ENCODE assay signal across 31 mouse cellular contexts in the genomic region with DNA sequence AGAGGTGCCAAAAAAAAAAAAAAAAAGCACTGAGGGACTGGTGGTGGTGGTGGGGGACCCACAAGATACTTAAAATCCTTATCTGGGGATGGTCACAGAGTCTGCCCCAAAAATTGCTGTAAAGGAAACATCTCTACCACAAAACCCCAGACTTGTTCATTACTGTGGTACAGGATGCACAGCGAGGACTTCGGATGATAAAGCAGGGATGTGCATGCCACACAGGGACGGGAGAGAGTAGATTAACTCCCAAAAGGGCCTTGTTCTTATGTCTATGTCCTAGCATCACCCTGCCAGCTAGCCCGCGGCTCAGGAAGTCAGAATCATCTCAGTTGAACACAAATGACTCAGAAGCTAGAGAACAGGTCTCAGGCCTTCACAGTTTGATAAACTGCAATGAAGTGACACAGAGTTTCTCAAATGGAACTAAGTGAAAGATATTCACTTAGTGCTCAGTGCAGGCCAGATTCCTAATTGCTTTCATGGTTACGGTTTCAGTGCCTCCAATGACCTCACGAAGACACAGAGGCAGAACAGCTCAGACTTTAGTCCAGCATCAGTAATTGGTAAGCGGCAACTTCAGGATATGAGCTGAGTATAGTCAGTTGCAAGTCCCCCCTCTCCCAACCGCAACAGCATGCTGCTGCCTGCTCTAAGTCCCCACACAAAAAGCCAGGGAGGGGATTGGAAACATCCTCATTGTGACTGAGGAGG. TPM values are rescaled to one million over a fixed set of nuclear protein-coding genes. Genes with fewer than 3 reads are reported as not detected.
DNase-seq lines count a peak whose midpoint lies in the region; ATAC-seq and TF ChIP-seq lines count a peak whose summit lies in the region.
"Had no signal": no experiment of that assay in that cellular context is flagged by ENCODE, and none has a peak within 500 bp of the region (broad histone marks: within the 10 kb centered on the region; RNA-seq: fewer than 3 reads in every experiment).

No protein-coding gene starts in this region.

- no peak overlapping the region for H3K4me3 ChIP-seq in heart, embryonic 13.5 days
- H3K4me3 ChIP-seq in megakaryocyte, embryonic 14.5 days (replicated peaks) = peak overlapping the region; percentile 73
- no peak overlapping the region for H3K4me3 ChIP-seq in bone marrow macrophage, adult 2 months (ENCODE audit: insufficient read depth, low read length)
- H3K4me3 ChIP-seq: erythroblast, embryonic 14.5 days; forebrain, embryonic 12.5 days; hindbrain, embryonic 13.5 days; limb, embryonic 10.5 days; limb, embryonic 15.5 days; liver, embryonic 13.5 days; midbrain, embryonic 12.5 days; neural tube, embryonic 13.5 days had no signal

- no peak for TF ChIP-seq POLR2A in bone marrow macrophage, adult 2 months (IDR thresholded peaks at IDR 0.05; ENCODE audit: borderline replicate concordance, low read depth, low read length)

- 71% methylated on average over 9 of the region's 9 CpGs for WGBS in heart, embryonic 13.5 days

- no peak for ATAC-seq in heart, embryonic 13.5 days (ENCODE audit: extremely low read depth, insufficient number of reproducible peaks, low FRiP score, low TSS enrichment)
- no peak for ATAC-seq in megakaryocyte, adult 5-6 weeks (ENCODE audit: poor library complexity, severe bottlenecking)
- ATAC-seq in monocyte, adult 5-6 weeks (replicated peaks; ENCODE audit: insufficient number of reproducible peaks, low FRiP score, low TSS enrichment, poor library complexity, severe bottlenecking) = no peak
- ATAC-seq: intestine, postnatal 0 days; lung, postnatal 0 days had no signal

- peaks cover 83% of the 10 kb centered on the region for H3K4me1 ChIP-seq in heart, embryonic 13.5 days
- H3K4me1 ChIP-seq in megakaryocyte, embryonic 14.5 days = peaks cover 86% of the 10 kb centered on the region
- H3K4me1 ChIP-seq in bone marrow macrophage, adult 2 months (ENCODE audit: control insufficient read depth, insufficient read depth, low read length) = peaks cover 40% of the 10 kb centered on the region
- H3K4me1 ChIP-seq: forebrain, embryonic 12.5 days; hindbrain, embryonic 13.5 days; limb, embryonic 15.5 days; liver, embryonic 13.5 days; midbrain, embryonic 12.5 days; neural tube, embryonic 13.5 days had no signal

- H3K9me3 ChIP-seq in heart, embryonic 13.5 days = no peaks in the 10 kb centered on the region
- H3K9me3 ChIP-seq in megakaryocyte, embryonic 14.5 days = no peaks in the 10 kb centered on the region
- H3K9me3 ChIP-seq: forebrain, embryonic 12.5 days; G1E; hindbrain, embryonic 13.5 days; limb, embryonic 10.5 days; limb, embryonic 15.5 days; liver, embryonic 13.5 days; midbrain, embryonic 12.5 days; neural tube, embryonic 13.5 days had no signal

- no peak overlapping the region for H3K4me2 ChIP-seq in heart, embryonic 13.5 days
- H3K4me2 ChIP-seq: forebrain, embryonic 12.5 days; hindbrain, embryonic 13.5 days; limb, embryonic 15.5 days; liver, embryonic 13.5 days; midbrain, embryonic 12.5 days; neural tube, embryonic 13.5 days had no signal

- DNase-seq in heart, adult 9 months (ENCODE audit: low spot score in 2 of 2) = no peak
- DNase-seq in cerebellum, postnatal 25 days = no peak
- DNase-seq: adrenal gland, postnatal 14 days; cerebellum, adult 11-12 months; cerebellum, adult 9-11 months; gastrocnemius, postnatal 36 days; heart, postnatal 36 days; kidney, adult 9 months; kidney, postnatal 10 days; layer of hippocampus, postnatal 36 days; liver, embryonic 13.5 days; lung, adult 18-20 months; right cerebral cortex, postnatal 14 days; thymus, postnatal 4 days had no signal

- H3K27me3 ChIP-seq in heart, embryonic 13.5 days (replicated peaks) = no peaks in the 10 kb centered on the region
- H3K27me3 ChIP-seq in megakaryocyte, embryonic 14.5 days (replicated peaks) = no peaks in the 10 kb centered on the region
- H3K27me3 ChIP-seq: CH12.LX; forebrain, embryonic 12.5 days; hindbrain, embryonic 13.5 days; limb, embryonic 15.5 days; liver, embryonic 13.5 days; midbrain, embryonic 12.5 days; neural tube, embryonic 13.5 days had no signal

- H3K36me3 ChIP-seq in heart, embryonic 13.5 days = peaks cover 88% of the 10 kb centered on the region
- peaks cover 78% of the 10 kb centered on the region for H3K36me3 ChIP-seq in megakaryocyte, embryonic 14.5 days (replicated peaks; ENCODE audit: low read length)
- H3K36me3 ChIP-seq: forebrain, embryonic 12.5 days; G1E; hindbrain, embryonic 13.5 days; limb, embryonic 15.5 days; midbrain, embryonic 12.5 days; neural tube, embryonic 13.5 days had no signal

- peak overlapping the region; percentile 65 for H3K9ac ChIP-seq in heart, embryonic 13.5 days
- H3K9ac ChIP-seq: forebrain, embryonic 12.5 days; hindbrain, embryonic 13.5 days; limb, embryonic 15.5 days; liver, embryonic 13.5 days; midbrain, embryonic 12.5 days; neural tube, embryonic 13.5 days had no signal

- peak overlapping the region; percentile 80 for H3K27ac ChIP-seq in heart, embryonic 13.5 days (replicated peaks)
- 0 out of 2 replicates have a peak overlapping the region, but pooled peaks have one; percentile 7 for H3K27ac ChIP-seq in bone marrow macrophage, adult 2 months (ENCODE audit: insufficient read depth, low read depth, low read length)
- H3K27ac ChIP-seq: forebrain, embryonic 12.5 days; hindbrain, embryonic 13.5 days; limb, embryonic 10.5 days; limb, embryonic 15.5 days; liver, embryonic 13.5 days; macrophage; midbrain, embryonic 12.5 days; neural tube, embryonic 13.5 days had no signal

- no peak for TF ChIP-seq CTCF in bone marrow macrophage, adult 2 months (IDR thresholded peaks at IDR 0.05; ENCODE audit: low read depth, low read length)

RNA-seq across cellular contexts. Expression of a gene that starts 18.1 kb away (rescaled TPM):
- polyA plus RNA-seq in heart, embryonic 13.5 days (2015; fragmentation: Nextera tagmentation; extraction: Ambion mirVana) = 686 and 787 TPM in 2 replicates
- 10.6 and 14.8 TPM in 2 replicates for polyA plus RNA-seq in megakaryocyte, embryonic 14.5 days (2012; ENCODE audit: insufficient read depth, low replicate concordance)
- total RNA-seq in megakaryocyte, adult 5-6 weeks (2015) = 190 and 197 TPM in 2 replicates
- 64.1 and 69.4 TPM in 2 replicates for total RNA-seq in megakaryocyte, adult 5-6 weeks (2017)
- 171 and 172 TPM in 2 replicates for polyA plus RNA-seq in bone marrow macrophage, adult 2 months (2012; ENCODE audit: insufficient read depth, insufficient read length, missing spikeins)
- 43.3 to 50.7 TPM (median 50.6 TPM) in 3 replicates for total RNA-seq in monocyte, adult 5-6 weeks (2017)
- total RNA-seq: G1E had no signal
- polyA plus RNA-seq: G1E had no signal

Comparison
In these comparisons a context has a peak if more than half of its experiments do, and no peak if none do; other contexts are left out.
1. RNA of a gene that starts 18.1 kb away (polyA plus RNA-seq): 686 to 787 TPM in heart, embryonic 13.5 days and 171 to 172 TPM in bone marrow macrophage, adult 2 months; 10.6 to 14.8 TPM in megakaryocyte, embryonic 14.5 days; every median in the first group is over 10 times any median in the second.